Mouse (Mus musculus): ENCODE data around the gene Eef1b2. TPM values are rescaled to one million over a fixed set of nuclear protein-coding genes. Genes with fewer than 3 reads are reported as not detected.

The Eef1b2 gene
- polyA plus RNA-seq, 1 experiment from 2014 or later: 516 TPM

- Histone ChIP-seq H3K9me3 (no peaks in the 10 kb centered on the region), H3K4me3 (no peak overlapping the region), H3K4me2 (no peak overlapping the region), H3K27ac (no peak overlapping the region), H3K27me3 (no peaks in the 10 kb centered on the region; the same call in 1 of the 2 replicates), H3K36me3 (no peaks in the 10 kb centered on the region), H3K4me1 (peaks cover 3% of the 10 kb centered on the region; the same call in 1 of the 2 replicates), H3K9ac (no peak overlapping the region)
- 42% methylated on average over 7 of the region's 7 CpGs for WGBS
- ATAC-seq (ENCODE audit: borderline replicate concordance, extremely low read depth, low FRiP score, low TSS enrichment): no peak
Measured at GRCm38 (mm10) chr1:63214631-63215030, 38.0 kb downstream of the Eef1b2 start.

GRCm38 (mm10) chr1:63219277-63219676 lies 42.7 kb downstream of the Eef1b2 start:
- H3K27me3 ChIP-seq: no peaks in the 10 kb centered on the region; the same call in 1 of the 2 replicates
- no peak overlapping the region for H3K4me3 ChIP-seq
- no peaks in the 10 kb centered on the region for H3K9me3 ChIP-seq
- 87% methylated on average over 4 of the region's 4 CpGs for WGBS
- H3K4me2 ChIP-seq: no peak overlapping the region
- H3K27ac ChIP-seq: no peak overlapping the region
- no peaks in the 10 kb centered on the region for H3K4me1 ChIP-seq
- H3K9ac ChIP-seq: no peak overlapping the region
- H3K36me3 ChIP-seq: no peaks in the 10 kb centered on the region
- no peak for ATAC-seq (ENCODE audit: borderline replicate concordance, extremely low read depth, low FRiP score, low TSS enrichment)

GRCm38 (mm10) chr1:63225009-63225408 lies 48.4 kb downstream of the Eef1b2 start:
- H3K9me3 ChIP-seq: no peaks in the 10 kb centered on the region
- no peak overlapping the region for H3K27ac ChIP-seq
- no peak for ATAC-seq (ENCODE audit: borderline replicate concordance, extremely low read depth, low FRiP score, low TSS enrichment)
- no peaks in the 10 kb centered on the region for H3K36me3 ChIP-seq
- no peaks in the 10 kb centered on the region for H3K4me1 ChIP-seq
- H3K27me3 ChIP-seq: no peaks in the 10 kb centered on the region
- WGBS: 53% methylated on average over 4 of the region's 4 CpGs
- no peak overlapping the region for H3K4me2 ChIP-seq
- H3K9ac ChIP-seq: no peak overlapping the region
- H3K4me3 ChIP-seq: no peak overlapping the region

DNA sequence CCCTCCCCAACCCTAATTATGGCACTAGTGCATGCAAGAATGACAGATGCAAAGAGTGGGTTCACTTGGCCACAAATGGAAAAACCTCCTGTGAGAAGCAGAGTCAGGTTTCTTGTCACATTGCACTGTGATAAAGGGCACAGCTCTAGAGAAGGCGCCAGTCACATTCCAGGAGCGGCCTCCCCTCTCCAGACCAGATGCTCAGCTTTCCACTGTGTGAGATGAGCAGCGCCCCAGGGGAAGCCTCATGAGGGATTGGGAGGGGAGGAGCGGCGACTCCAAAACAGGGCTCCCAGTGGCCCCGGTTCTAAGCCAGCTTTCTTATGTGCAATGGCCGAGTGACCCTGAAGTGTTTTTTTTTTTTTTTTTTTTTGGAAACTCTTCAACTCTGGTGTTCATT lies 49.3 kb downstream of the Eef1b2 start:
- Histone ChIP-seq H3K4me1 (no peaks in the 10 kb centered on the region), H3K4me3 (no peak overlapping the region), H3K9ac (no peak overlapping the region), H3K4me2 (no peak overlapping the region), H3K27me3 (no peaks in the 10 kb centered on the region), H3K9me3 (no peaks in the 10 kb centered on the region), H3K36me3 (no peaks in the 10 kb centered on the region), H3K27ac (no peak overlapping the region)
- ATAC-seq (ENCODE audit: borderline replicate concordance, extremely low read depth, low FRiP score, low TSS enrichment): no peak
- WGBS: 4% methylated on average over 7 of the region's 7 CpGs

GRCm38 (mm10) chr1:63227241-63227640 lies 50.6 kb downstream of the Eef1b2 start:
- no peaks in the 10 kb centered on the region for H3K36me3 ChIP-seq
- WGBS: 55% methylated on average over 5 of the region's 5 CpGs
- no peaks in the 10 kb centered on the region for H3K9me3 ChIP-seq
- H3K27me3 ChIP-seq: no peaks in the 10 kb centered on the region
- no peak overlapping the region for H3K9ac ChIP-seq
- H3K4me3 ChIP-seq: no peak overlapping the region
- no peak for ATAC-seq (ENCODE audit: borderline replicate concordance, extremely low read depth, low FRiP score, low TSS enrichment)
- no peaks in the 10 kb centered on the region for H3K4me1 ChIP-seq
- no peak overlapping the region for H3K27ac ChIP-seq
- H3K4me2 ChIP-seq: no peak overlapping the region

Small RNA genes within 50 kb of the gene (microRNA-seq; reads per million reads assigned to microRNA genes)
- gene Gm24557: not detected
- gene Gm27512: not detected

Other genes starting within 250 kb of the Eef1b2 start
- 11.7 and 12.1 TPM in 2 replicates for gene Ino80d, start 62.2 kb upstream of the Eef1b2 start, polyA plus RNA-seq (2015; fragmentation: Nextera tagmentation; extraction: Ambion mirVana)
- 131 and 132 TPM in 2 replicates for gene Ndufs1, start within 50 bp of the Eef1b2 start, polyA plus RNA-seq (2015; fragmentation: Nextera tagmentation; extraction: Ambion mirVana)
- not detected in 2 replicates for gene Gpr1, start 37.7 kb downstream of the Eef1b2 start, polyA plus RNA-seq (2015; fragmentation: Nextera tagmentation; extraction: Ambion mirVana)
- 5.0 and 7.9 TPM in 2 replicates for gene Zdbf2, start 96.4 kb downstream of the Eef1b2 start, polyA plus RNA-seq (2015; fragmentation: Nextera tagmentation; extraction: Ambion mirVana)